Mouse (Mus musculus) kidney, adult 18-20 months (tissue): Measurements from ENCODE around the gene Hadha.

ENCODE experiments used
- DNase-seq: peaks from one replicate; pipeline ENCODE4 v3.0.0; 2021

Gene Hadha

DNA sequence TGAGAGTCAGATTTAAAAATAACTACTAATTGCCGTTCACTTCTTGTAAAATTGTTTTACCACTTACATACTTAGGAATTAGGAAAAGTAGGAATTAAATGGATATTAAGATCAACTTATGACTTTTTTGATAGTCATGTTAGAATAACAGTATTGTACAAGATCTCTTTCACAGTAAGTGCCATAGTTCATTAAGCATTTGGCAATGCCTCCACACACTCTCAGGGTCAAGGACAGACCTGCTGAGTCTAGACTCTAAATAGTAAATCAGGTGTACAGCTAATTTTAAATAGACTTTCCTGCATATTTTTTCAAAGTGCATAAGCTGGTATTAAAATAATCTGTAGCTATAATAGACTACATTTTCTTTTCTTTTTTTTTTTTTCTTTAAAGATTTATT is 2.5 kb downstream of the Hadha start:
- DNase-seq: no peak

DNA sequence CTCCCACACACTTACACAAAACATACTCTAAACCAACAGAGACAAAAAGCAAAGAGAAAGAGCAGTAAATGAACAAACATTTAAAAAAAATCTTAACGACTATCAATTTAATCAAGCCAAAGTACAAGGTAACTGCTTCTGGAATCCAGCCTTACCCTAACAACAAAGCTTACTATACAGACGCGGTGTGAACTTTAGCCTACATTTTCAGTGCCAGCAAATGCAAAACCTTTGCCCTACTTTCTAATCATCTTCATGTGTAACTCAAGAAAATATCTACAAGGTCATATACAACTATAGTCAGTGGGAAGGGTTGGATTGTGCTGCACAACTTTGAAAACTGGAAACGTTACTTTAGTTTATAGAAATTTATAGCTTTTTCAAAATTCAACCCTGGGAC is 3.0 kb downstream of the Hadha start:
- DNase-seq: peak; percentile 46

GRCm38 (mm10) chr5:30148133-30148920 is 6.6 kb downstream of the Hadha start:
- no peak for DNase-seq

- DNase-seq: no peak
Observed at GRCm38 (mm10) chr5:30146526-30146925, 8.4 kb downstream of the Hadha start.

- no peak for DNase-seq
Observed at GRCm38 (mm10) chr5:30138193-30138592, 16.8 kb downstream of the Hadha start.

GRCm38 (mm10) chr5:30137271-30137670 is 17.7 kb downstream of the Hadha start:
- no peak for DNase-seq

- DNase-seq: no peak
Observed at GRCm38 (mm10) chr5:30135711-30136231, 19.2 kb downstream of the Hadha start.

GRCm38 (mm10) chr5:30132173-30132572 is 22.8 kb downstream of the Hadha start:
- no peak for DNase-seq

- DNase-seq: no peak
Observed at GRCm38 (mm10) chr5:30131246-30131645, 23.7 kb downstream of the Hadha start.

- no peak for DNase-seq
Observed at GRCm38 (mm10) chr5:30128680-30129079, 26.3 kb downstream of the Hadha start.

GRCm38 (mm10) chr5:30127921-30128597 is 26.9 kb downstream of the Hadha start:
- no peak for DNase-seq

DNA sequence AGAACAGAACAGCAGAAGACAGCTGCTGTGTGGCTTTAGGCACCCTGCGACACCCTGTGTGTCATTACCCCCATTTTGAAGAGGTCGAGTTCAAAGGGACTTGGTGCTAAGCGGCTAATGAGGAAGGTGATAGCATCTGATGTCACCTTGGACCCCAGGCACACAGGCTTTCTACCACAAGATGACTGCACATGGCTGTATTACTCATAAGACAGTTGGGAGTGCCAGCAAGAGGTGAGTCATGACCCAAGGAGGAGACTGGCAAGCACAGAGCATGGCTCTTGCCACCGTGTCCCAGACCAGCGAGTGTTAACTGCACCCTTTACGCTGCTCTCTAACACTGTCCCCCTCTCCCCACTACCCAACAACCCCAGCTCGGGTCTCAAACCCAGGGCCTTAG is 28.2 kb downstream of the Hadha start:
- no peak for DNase-seq

DNA sequence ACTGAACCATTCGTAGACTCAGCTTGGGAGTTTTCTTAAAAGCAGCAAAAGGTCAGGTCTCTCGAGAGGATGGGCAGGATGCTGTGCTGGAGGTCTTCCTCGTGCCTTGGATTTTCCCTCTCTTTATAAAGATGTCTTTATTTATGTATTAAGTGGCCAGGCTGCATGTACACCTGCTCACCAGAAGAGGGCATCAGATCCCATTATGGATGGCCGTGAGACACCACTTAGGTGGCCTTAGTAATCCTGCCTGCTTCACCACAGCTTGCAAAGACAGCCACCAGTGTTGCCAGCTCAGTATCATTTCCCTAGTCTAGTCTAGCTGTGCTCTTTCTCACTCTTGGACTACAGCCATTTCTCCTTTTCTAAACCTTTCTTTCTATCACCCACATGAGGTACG is 29.4 kb downstream of the Hadha start:
- DNase-seq: peak; percentile 27

DNA sequence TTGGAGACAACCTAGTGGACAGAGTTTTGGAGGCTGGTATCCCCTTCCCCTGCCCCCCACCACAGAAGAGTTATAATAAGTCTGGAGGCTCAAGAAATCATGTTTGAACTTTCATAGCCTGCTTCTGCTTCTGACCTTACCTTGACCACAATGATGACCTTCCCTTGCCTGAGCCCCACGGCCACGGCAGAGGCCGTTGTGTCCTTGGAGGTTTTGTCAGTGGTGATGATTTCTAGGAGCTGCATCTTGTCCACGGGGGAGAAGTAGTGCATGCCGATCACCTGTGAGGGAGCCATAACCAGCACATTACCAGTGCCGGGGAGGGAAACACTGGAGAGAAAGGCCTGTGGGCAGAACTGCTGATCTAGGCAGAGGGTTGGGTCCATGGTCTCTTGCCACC is 32.5 kb downstream of the Hadha start:
- no peak for DNase-seq

DNA sequence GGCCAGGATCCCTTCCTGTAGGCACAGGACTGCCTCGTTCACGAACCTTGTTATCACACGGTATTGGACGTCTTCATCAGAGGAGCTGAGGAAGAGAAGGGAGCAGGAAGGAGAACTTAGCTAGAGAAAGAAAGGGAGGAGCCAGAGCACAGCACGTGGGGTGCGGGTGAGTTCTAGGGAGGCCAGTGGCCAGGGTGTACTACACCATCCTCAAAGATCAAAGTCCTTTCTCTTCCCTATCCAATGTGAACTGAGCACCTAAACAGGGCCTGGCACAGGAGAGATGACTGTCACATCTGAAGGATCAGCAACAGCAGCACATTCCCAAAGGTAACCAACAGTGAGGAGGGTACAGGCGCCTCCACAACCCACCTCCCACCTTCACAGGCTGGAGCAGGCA is 34.9 kb downstream of the Hadha start:
- DNase-seq: peak; percentile 58

DNA sequence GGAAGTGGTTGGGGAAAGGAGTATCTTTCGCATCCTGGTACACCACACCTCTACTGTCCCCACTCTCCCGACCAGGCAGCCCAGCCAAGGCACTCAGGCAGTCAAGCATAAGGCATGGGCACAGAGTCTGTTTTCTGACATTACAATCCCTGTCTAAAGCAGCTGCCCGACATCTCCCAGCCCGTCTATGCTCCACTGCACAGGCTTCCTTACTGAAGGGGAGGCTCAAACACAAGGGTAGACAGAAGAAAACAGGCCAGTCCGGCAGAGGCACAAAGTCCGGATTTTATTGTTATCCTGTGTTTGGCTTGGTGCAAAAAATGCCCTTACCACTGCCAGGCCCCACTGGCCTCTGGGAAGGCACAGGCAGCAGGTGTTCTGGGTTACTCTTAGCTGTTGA is 35.8 kb downstream of the Hadha start:
- DNase-seq: peak; percentile 34

DNA sequence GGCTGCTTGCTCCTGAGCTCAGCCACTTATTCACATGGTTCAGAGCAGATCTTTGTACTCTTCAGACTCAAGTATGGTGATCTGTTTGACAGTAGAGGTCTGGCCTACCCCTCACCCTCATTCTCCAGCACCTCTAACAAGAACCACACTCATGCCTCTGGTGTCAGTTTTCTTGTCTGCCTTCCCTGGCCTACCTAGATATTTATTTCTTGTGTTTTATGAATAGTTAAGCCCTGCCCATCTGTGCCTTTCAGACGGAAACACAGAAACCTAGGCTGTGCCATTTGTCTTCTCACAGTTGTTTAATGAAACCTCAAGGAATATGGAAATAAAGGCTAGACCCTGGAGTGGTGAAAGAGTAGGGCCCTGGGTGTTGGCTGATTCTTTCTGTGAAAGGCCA is 36.9 kb downstream of the Hadha start:
- no peak for DNase-seq

DNA sequence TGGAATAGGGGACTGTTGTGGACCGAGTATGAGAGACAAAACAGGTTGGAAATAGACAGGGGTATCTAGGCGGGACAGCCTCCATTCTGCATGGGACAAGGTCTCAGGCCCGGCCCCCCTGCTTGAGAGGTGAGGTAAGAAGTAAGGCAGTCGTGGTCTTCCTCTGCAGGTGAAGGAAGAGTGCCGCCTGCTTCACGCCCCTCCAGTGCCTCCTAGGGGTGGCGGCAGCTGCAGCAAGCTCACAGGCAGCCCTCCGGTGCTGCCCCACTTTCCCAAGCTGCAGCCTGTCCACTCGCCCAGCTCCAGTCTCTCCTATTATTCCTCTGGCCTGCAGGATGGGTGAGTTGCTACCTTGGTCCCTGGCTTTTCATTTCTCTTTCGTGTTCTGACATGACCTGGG is 39.2 kb downstream of the Hadha start:
- no peak for DNase-seq

- DNase-seq: no peak
Observed at GRCm38 (mm10) chr5:30114761-30115140, 40.2 kb downstream of the Hadha start.

DNA sequence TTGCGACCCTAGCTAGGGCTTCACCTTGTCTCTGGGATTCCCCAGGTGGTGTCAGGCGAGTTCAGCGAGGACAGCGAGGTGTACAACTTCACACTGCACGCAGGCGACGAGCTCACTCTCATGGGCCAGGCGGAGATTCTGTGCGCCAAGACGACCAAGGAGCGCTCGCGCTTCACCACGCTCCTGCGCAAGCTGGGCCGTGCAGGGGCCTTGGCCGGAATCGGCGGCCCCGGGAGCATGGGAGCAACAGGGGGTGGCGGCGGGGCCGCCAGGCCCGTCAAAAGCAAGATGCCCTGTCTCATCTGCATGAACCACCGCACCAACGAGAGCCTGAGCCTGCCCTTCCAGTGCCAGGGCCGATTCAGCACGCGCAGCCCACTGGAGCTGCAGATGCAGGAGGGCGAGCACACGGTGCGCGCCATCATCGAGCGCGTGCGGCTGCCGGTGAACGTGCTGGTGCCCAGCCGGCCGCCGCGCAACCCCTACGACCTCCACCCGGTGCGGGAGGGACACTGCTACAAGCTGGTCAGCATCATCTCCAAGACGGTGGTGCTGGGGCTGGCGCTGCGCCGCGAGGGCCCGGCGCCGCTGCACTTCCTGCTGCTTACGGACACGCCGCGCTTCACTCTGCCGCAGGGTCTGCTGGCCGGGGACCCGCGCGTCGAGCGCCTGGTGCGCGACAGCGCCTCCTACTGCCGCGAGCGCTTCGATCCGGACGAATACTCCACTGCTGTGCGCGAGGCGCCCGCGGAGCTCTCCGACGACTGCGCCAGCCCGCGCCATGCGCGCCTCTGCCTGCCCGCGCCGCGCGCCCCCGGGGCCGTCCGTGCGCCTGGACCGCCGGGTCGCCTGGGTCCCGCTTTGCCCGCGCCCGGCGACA is 40.8 kb downstream of the Hadha start:
- peak; percentile 58 for DNase-seq

DNA sequence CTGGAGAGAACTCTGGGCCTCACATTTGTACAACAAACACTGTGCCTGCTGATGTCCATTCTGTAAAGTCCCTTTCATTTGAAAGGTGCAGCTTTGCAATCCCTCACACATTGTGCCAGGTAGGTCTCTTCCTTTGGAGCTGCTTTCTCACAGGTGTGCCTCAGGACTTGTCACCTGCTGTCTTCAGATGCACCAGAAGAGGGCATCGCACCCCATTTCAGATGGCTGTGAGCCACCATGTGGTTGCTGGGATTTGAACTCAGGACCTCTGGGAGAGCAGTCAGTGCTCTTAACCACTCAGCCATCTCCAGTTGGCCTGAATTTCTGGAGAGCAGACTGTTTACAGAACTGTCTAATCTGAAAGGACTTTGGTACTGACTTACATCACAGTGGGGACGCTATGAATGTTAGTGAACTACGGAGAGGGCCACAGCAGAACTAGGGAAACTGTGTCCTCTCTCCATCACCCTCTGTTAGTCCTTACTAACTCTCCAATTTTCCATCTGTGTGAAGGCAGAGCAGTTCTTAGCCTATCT is 42.4 kb downstream of the Hadha start:
- no peak for DNase-seq

GRCm38 (mm10) chr5:30111771-30112170 is 43.2 kb downstream of the Hadha start:
- no peak for DNase-seq

- no peak for DNase-seq
Observed at GRCm38 (mm10) chr5:30111126-30111525, 43.8 kb downstream of the Hadha start.
